Mouse (Mus musculus): ENCODE data around the gene Lamtor2. TPM values are rescaled to one million over a fixed set of nuclear protein-coding genes. Genes with fewer than 3 reads are reported as not detected.

Lamtor2 gene
- 105 and 113 TPM in 2 replicates for polyA plus RNA-seq (2015; fragmentation: Nextera tagmentation; extraction: Ambion mirVana)

DNA sequence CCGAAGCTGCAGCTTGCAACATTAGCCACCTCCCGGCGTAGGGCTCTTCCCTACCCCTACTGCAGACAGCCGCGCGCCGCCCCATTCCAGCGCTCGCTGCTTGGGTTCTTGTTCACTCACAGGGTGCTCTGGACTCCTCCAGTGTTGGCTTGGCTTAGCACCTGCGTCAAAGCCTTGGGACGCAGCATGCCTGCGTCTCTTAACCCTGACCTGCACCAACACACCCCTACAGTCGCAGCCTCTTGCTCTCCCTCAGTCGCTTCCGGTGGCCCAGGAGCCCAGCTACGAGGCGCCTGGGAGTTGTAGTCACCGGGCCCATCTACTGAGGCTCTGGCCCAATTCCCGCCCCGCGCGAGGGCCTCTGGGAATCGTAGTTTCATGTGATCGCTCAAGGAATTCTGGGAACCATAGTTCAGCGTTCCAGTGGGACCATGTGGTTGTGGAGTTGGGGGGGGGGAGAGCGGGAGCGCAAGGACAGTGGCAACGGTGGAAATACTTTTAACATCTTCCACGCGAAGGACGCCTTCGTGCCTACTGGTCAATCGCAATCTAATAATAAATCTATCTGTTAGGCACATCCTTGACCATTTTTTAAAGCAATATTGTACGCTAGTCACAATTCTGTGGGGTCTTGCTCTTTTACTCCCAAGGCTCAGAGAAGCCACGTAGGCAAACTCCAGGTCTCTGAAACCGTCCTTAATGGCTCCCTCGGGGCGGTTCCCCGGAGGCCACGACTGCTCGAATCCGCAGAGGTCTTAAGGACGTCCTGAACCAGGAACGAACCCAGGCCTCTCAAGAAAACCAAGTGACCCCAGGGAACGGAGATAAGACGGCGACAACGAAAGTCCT is at the start of gene Lamtor2:
TSS of gene Lamtor2 (minus strand) at position 399 of the 849 bp plus-strand sequence.

DNA sequence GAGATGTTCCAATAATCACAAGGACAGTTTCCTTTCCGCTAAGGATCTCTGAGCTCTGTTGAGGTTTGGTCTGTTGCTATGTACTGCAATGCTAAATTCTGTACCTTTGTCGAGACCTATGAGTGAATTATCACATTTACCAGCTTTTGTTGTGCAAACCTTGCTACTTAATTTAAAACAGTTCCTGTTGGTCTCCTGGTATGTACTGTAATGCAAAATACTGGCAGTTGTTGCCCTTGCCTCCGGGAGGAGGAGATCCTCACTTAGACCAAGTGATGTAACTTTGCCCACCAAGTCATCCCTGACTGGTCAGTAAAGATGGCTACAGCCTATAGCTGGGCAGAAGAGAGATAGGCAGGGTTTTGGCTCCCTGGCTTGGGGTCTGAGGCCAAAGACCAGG is 22.7 kb upstream of the Lamtor2 start, which contains the start of gene Ssr2:
TSS of gene Ssr2 (plus strand) at position 337 of the 400 bp plus-strand sequence.

DNA sequence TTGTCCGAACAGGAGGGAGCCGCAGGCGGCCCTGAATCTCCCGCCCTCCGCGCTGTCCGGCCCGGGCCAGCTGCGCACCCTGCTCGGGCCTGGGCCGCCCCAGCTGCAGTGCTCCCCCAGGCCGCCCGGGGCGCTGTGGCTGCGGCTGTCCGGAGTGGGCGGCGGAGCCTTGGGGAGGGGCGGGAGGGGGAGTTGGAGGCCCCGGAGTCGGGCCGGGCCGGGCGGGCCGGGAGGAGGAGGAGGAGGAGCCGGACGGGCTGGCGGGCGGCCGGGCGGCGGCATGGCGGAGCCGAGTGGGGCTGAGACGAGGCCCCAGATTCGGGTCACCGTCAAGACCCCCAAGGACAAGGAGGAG is 628 bp upstream of the Lamtor2 start, which contains the start of gene Ubqln4:
TSS of gene Ubqln4 (plus strand) at position 234 of the 355 bp plus-strand sequence.

DNA sequence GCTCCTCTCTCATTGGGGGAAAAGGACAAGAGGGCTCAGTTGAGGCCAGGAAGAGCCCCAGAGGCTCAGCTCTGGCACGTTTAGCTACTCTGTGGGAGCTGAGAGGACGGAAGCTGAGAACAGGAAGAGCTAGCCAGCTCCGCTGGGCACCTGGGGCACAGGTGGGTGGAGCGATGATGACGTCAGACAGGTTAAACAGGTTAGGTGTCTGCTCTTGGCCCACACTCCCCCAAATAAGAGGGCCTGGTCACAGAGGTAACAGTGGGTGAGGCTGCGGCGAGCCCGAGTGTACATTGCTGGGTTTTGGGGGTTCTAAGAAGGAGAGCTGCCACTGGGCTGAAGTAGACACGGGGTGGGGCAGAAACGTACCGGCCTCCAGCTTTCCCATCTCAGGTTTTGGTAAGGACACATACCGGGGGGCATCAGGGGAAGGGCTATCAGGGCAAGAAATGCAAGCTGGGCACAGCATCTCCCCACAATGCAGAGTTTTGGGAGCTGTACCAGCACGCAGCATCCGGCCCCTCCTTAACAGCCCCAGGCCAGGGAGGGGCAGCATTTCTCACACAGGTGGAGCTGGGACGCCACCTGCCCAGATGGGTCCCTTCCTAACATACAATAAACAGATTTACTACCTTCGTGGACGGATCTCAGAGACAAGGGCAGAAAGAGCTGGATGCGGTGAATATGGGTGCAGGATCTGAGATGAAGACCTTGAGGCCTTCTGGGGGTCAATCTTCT is 4.5 kb downstream of the Lamtor2 start, which contains the start of gene Rab25:
TSS of gene Rab25 (minus strand) at position 121 of the 738 bp plus-strand sequence.

DNA sequence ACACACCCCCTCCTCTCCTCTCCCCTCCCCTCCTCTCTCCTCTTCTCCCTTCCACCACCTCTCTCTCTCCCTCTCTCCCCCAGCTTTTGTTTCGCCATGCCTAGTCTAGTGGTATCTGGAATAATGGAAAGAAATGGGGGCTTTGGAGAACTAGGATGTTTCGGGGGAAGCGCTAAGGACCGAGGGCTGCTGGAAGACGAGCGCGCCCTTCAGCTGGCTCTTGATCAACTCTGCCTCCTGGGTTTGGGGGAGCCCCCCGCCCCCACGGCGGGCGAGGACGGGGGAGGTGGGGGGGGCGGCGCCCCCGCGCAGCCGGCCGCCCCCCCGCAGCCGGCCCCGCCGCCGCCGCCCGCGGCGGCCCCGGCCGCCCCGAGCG is 20.6 kb downstream of the Lamtor2 start, which contains the start of gene Mex3a:
TSS of gene Mex3a (plus strand) at position 97 of the 376 bp plus-strand sequence.

DNA sequence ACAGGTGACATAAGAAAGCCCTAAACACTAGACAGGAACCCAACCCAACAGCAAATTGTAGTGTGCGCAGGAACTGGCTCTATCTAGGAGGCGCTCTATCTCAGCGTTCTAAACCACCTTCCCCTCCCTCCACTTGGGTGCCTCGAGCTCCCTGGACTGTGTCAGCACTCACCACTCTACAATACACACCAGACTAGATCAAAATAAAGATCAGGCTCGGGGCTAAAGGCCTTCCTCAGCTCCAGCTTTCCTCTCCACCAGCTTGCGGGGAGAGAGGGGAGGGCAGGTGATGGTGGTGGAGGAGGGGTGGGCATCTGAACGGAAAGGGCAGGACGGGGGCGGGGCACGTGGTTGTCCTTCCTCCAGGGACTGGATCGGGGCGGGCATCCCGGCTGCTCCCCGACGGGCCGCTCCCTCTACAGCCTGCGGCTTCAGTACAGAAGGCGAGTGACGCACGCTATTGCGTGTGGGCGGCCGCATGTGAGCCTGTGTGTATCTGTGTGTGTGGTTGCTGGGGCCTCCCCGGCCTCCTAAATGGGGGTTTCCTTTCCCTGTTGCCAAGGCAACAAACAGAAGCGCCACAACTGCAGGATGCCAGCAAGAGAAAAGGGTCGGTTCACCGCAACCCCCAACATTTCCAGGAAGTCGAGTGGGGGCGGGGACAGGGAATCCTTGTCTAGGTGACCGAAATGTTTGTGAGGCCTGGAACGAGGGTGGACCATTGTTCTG is 43.0 kb downstream of the Lamtor2 start, which contains the start of gene Lmna:
TSS of gene Lmna (minus strand) at position 265 of the 729 bp plus-strand sequence.

MicroRNAs encoded within 50 kb of the gene (microRNA counts, 519-probe panel; counts per million panel counts)
- 88.3 counts per million for microRNA mmu-miR-1905

Other genes starting within 250 kb of the Lamtor2 start
- gene Glmp, start 228.1 kb downstream of the Lamtor2 start, polyA plus RNA-seq (2015; fragmentation: Nextera tagmentation; extraction: Ambion mirVana): 110 and 123 TPM in 2 replicates
- gene Tmem79, start 216.9 kb downstream of the Lamtor2 start, polyA plus RNA-seq (2015; fragmentation: Nextera tagmentation; extraction: Ambion mirVana): 1.7 and 2.1 TPM in 2 replicates
- 23.4 and 27.3 TPM in 2 replicates for gene Smg5, start 216.8 kb downstream of the Lamtor2 start, polyA plus RNA-seq (2015; fragmentation: Nextera tagmentation; extraction: Ambion mirVana)
- gene Paqr6, start 188.5 kb downstream of the Lamtor2 start, polyA plus RNA-seq (2015; fragmentation: Nextera tagmentation; extraction: Ambion mirVana): 9.5 and 10.4 TPM in 2 replicates
- gene Bglap3, start 180.3 kb downstream of the Lamtor2 start, polyA plus RNA-seq (2015; fragmentation: Nextera tagmentation; extraction: Ambion mirVana): not detected in 2 replicates
- not detected in 2 replicates for gene Bglap2, start 174.4 kb downstream of the Lamtor2 start, polyA plus RNA-seq (2015; fragmentation: Nextera tagmentation; extraction: Ambion mirVana)
- 0.50 and 0.57 TPM in 2 replicates for gene Bglap, start 168.6 kb downstream of the Lamtor2 start, polyA plus RNA-seq (2015; fragmentation: Nextera tagmentation; extraction: Ambion mirVana)
- gene Pmf1, start 142.7 kb downstream of the Lamtor2 start, polyA plus RNA-seq (2015; fragmentation: Nextera tagmentation; extraction: Ambion mirVana): 130 and 143 TPM in 2 replicates
- gene Slc25a44, start 127.9 kb downstream of the Lamtor2 start, polyA plus RNA-seq (2015; fragmentation: Nextera tagmentation; extraction: Ambion mirVana): 11.0 and 12.1 TPM in 2 replicates
- 15.6 and 16.4 TPM in 2 replicates for gene Sema4a, start 91.9 kb downstream of the Lamtor2 start, polyA plus RNA-seq (2015; fragmentation: Nextera tagmentation; extraction: Ambion mirVana)
- gene Lmna, start 43.1 kb downstream of the Lamtor2 start, polyA plus RNA-seq (2015; fragmentation: Nextera tagmentation; extraction: Ambion mirVana): 161 and 176 TPM in 2 replicates
- gene Mex3a, start 20.7 kb downstream of the Lamtor2 start, polyA plus RNA-seq (2015; fragmentation: Nextera tagmentation; extraction: Ambion mirVana): 2.4 and 3.2 TPM in 2 replicates
- gene Rab25, start 4.8 kb downstream of the Lamtor2 start, polyA plus RNA-seq (2015; fragmentation: Nextera tagmentation; extraction: Ambion mirVana): 0.28 and 0.63 TPM in 2 replicates
- gene Ubqln4, start 684 bp upstream of the Lamtor2 start, polyA plus RNA-seq (2015; fragmentation: Nextera tagmentation; extraction: Ambion mirVana): 15.9 and 16.0 TPM in 2 replicates
- gene Ssr2, start 22.8 kb upstream of the Lamtor2 start, polyA plus RNA-seq (2015; fragmentation: Nextera tagmentation; extraction: Ambion mirVana): 148 and 161 TPM in 2 replicates
- 34.8 and 51.4 TPM in 2 replicates for gene Arhgef2, start 52.9 kb upstream of the Lamtor2 start, polyA plus RNA-seq (2015; fragmentation: Nextera tagmentation; extraction: Ambion mirVana)
- gene Rxfp4, start 100.1 kb upstream of the Lamtor2 start, polyA plus RNA-seq (2015; fragmentation: Nextera tagmentation; extraction: Ambion mirVana): not detected in 2 replicates
- gene Khdc4, start 132.7 kb upstream of the Lamtor2 start, polyA plus RNA-seq (2015; fragmentation: Nextera tagmentation; extraction: Ambion mirVana): 34.2 and 39.9 TPM in 2 replicates
- gene Rit1, start 163.8 kb upstream of the Lamtor2 start, polyA plus RNA-seq (2015; fragmentation: Nextera tagmentation; extraction: Ambion mirVana): 44.7 and 51.9 TPM in 2 replicates
- 0.59 and 1.4 TPM in 2 replicates for gene Syt11, start 222.1 kb upstream of the Lamtor2 start, polyA plus RNA-seq (2015; fragmentation: Nextera tagmentation; extraction: Ambion mirVana)

Measured in spleen, postnatal 0 days (tissue).